Mouse (Mus musculus): Measurements from ENCODE around the gene Smurf1.

The Smurf1 gene

DNA sequence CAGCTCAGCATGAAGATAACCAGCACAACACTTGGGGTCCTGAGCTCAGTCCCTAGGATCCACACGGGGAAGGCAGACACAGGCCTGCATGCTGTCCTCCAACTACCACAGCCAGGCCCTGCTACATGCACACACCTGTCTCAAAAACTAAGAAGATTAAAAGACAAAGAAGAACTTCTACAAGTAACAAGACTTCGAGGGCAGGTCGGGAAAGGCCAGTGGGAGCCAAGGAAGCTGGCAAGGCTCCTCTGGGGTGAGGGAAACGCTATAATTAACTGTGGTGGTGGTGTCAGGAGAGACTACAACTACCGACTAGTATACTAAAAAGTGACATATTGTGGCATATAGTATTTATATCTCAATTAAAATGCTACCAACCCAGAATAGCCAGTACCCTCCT lies 49.8 kb downstream of the Smurf1 start:
- no peak for DNase-seq (ENCODE audit: low spot score in 2 of 2)

DNA sequence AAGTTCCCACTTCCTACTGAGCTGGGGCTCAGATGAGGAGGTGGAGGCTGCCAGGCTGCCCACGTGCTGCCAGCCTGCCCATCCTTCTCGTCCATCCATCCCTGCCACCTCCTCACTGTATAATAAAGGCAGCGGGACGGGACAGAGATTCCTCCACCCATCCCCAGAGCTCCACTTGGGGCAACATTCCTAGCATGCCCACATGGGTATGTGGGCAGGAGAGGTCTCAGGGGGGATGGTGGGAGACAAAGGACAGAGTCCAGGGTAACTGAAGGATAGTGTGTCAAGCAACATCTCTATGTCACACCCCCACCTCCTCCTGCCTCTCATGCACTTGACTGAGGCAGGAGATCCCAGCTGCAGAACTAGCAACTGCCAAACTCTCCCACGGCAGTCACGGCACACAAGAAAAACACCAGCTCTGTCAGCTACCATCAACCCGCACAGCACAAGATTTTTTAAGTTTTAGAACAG lies 51.2 kb downstream of the Smurf1 start:
- no peak for DNase-seq (ENCODE audit: low spot score in 2 of 2)

DNA sequence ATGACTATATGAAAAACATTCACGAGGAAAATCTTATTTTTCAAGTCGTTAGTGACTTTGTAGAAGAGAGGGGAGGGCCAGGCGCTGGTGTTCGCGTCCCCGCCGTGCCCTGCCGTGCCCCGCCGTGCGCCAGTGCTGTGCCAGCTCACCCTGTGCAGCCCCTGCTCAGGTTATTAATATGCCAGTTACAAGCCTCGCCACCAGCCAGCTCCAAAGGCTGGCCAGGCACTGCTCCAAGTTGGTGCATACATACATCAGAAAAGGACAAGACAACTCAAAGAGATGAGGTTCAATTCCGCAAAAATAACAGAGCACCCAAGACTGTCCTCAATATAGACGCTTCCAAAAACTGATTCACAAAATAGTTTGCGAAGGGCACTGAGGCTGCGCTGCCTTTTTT lies 51.7 kb downstream of the Smurf1 start:
- no peak for DNase-seq (ENCODE audit: low spot score in 2 of 2)

DNA sequence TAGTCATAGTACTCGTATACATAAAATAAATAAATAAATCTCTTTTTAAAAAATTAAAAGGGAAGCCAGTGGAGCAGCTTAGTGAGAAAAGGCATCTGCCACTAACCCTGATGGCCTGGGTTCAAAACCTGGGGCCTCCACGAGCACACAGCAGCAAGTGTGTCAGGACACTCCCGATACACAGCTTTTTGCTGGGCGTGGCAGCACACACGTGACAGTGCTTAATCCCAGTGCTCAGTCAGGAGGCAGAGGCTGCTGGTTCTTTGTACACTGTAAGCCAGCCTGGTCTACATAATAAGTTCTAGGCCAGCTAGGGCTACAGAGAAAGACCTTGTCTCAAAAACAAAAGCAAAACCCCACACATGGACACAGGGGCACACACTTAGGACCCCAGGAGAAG lies 52.3 kb downstream of the Smurf1 start:
- DNase-seq (ENCODE audit: low spot score in 2 of 2) = no peak

GRCm38 (mm10) chr5:144912519-144913310 lies 52.9 kb downstream of the Smurf1 start:
- no peak for DNase-seq (ENCODE audit: low spot score in 2 of 2)

- no peak for DNase-seq (ENCODE audit: low spot score in 2 of 2)
Measured at GRCm38 (mm10) chr5:144909521-144909920, 56.1 kb downstream of the Smurf1 start.

GRCm38 (mm10) chr5:144907591-144907990 lies 58.1 kb downstream of the Smurf1 start:
- DNase-seq (ENCODE audit: low spot score in 2 of 2) = no peak

GRCm38 (mm10) chr5:144904356-144905134 lies 61.1 kb downstream of the Smurf1 start:
- no peak for DNase-seq (ENCODE audit: low spot score in 2 of 2)

GRCm38 (mm10) chr5:144901791-144902190 lies 63.9 kb downstream of the Smurf1 start:
- no peak for DNase-seq (ENCODE audit: low spot score in 2 of 2)

DNA sequence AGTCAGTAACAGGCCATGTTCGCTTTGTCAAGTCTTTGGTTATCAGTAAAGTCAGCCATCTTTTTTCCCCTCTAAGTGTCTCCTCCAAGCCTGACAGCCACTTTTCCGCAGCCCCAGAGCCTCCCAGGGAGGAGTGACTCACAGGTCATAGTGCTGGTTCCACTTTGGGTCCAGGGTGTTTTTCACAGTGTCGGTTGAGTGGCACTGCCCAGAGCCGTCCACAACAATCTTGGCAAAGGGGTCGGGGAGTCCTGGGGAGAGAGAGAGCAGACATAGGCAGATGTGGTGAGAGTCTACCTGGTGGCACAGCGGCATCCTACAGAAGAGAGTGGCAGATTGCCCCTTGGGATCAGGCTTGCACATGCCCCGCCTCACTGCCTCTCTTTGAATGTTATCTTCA lies 64.6 kb downstream of the Smurf1 start:
- no peak for DNase-seq (ENCODE audit: low spot score in 2 of 2)

- DNase-seq (ENCODE audit: low spot score in 2 of 2) = no peak
Measured at GRCm38 (mm10) chr5:144898448-144899052, 67.1 kb downstream of the Smurf1 start.

DNA sequence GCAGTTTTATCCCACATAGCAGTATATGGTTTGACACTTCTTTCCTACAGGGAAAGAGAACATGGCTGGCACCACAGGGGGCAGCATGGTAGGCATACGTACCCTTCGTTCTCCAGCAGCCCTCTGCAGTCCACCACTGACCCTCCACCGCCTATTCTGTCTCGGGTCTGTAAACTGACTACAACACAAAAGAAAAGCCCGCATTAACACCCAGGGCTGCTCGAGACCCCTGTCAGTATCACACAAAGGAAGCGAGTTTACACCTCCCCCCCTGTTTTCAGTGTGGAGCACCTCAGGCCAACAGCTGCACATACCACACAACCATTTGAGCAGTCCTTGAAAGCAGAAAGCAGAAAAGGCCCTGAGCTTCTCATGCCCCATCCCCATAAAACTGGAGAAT lies 67.8 kb downstream of the Smurf1 start:
- no peak for DNase-seq (ENCODE audit: low spot score in 2 of 2)

DNA sequence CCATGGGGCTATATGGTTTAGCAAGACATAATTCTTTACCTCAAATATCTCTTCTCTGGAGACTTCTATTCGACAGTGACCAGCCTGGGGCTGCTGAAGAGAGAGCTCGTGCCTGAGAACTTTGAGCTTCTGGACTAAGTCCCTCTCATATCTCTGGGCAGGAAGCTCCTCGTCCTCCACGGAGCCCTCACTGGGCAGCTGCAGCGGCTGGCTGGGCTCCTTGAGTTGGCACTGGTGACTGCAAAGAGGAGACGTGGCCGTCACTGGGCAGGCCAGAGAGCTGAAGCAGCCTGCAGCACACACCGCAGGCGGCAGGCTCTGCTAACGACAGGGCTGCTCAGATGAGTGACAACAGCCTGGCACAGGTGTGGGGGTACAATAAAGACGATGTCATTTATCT lies 74.4 kb downstream of the Smurf1 start:
- DNase-seq (ENCODE audit: low spot score in 2 of 2) = no peak

DNA sequence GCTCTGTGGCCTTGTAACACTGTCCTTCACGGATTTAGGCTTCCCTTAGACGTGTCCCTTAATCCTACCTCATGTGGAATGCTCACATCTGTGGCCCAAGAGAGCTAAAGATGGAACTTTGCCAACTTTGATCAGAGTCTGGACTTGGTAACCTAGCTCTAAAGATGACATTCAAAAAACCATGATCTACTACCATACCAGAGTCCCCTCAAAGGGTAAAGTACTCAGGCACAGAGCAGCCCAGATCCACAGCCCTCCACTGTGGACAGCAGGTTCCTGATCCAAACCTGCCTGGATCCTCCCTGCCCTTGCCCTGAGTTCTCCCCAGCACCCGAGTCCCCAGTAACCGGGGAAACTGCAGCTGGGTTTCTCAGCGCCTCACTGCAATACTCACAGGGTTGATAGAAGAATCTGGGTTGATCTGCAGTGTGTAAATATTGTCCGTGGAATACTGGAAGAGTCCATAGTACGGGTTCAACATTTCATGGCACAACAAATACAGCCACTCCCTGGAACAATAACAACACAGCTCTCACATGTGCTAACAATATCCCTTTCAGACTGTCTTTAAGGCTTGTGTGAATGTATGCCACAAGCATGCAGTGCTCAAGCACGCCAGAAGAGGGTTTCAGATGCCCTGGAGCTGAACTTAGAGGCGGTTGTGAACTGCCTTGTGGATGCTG lies 79.5 kb downstream of the Smurf1 start:
- DNase-seq (ENCODE audit: low spot score in 2 of 2) = no peak

DNA sequence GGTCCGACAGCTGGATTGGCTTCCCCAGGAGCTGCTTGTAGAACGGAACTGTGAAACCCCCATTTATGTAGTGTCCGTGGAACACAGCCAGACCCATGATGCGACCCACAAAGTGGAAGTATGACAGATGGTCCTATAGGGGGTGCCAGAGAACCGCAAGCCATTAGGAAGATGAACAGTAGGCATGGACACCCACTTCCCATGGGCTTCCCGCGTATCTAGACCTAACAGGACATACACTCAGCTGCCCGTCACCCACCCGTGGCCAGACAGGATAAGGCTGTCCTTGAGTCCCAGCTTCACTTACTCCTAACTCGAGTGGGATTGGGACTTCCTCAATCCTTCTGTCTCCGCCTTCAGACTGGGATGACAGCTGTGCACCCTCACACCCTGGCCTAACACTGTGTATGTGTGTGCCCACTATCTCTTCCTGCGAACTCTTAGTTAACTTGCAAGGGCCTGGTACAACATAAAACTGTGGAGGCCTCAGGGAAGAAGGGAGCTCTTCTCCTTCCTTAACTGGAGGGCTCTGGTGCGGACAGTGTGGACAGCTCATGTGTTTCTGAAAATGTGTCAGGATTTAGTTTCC lies 80.9 kb downstream of the Smurf1 start:
- no peak for DNase-seq (ENCODE audit: low spot score in 2 of 2)

GRCm38 (mm10) chr5:144881670-144882399 lies 83.8 kb downstream of the Smurf1 start:
- no peak for DNase-seq (ENCODE audit: low spot score in 2 of 2)

DNA sequence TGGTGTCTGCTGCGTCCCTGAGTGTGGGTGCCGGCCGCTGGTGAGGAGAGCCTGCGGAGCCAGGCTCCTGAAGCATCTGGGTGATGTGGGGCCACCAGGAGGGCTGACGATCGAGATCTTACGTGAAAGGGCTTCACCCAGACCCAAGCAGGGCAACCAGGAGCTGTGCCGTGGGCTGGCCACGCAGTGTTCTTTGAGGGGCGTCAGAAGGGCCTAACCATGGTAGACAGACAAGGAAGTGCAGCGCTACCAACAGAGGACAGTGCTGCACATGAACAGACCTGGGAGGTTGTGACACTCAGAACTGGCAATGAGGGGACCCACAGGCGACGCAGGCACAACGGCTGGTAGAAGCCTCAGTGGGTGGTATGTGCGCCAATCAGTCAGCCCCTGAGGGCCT lies 88.6 kb downstream of the Smurf1 start:
- no peak for DNase-seq (ENCODE audit: low spot score in 2 of 2)

DNA sequence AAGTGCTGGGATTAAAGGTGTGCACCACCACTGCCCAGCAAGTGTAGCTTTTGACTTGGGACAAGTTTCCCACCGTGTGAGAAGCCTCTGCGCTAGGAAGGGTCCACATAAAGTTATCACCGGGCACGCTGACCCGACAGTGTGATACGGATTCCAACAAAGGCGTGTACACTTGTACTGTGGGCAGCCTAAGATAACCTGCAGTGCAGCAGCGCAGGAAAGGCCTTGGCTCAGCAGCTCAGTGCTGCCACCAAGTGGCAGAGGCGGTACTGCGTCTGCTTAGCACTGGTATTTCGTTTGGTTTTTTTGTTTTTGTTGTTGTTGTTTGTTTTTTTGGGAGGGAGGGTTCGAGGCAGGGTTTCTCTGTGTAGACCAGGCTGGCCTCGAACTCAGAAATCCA lies 89.8 kb downstream of the Smurf1 start:
- peak in 1 of 2 experiments; percentile 27 for DNase-seq (ENCODE audit: low spot score in 2 of 2)

GRCm38 (mm10) chr5:144875227-144875626 lies 90.4 kb downstream of the Smurf1 start:
- no peak for DNase-seq (ENCODE audit: low spot score in 2 of 2)

- DNase-seq (ENCODE audit: low spot score in 2 of 2) = no peak
Measured at GRCm38 (mm10) chr5:144872867-144873266, 92.8 kb downstream of the Smurf1 start.

GRCm38 (mm10) chr5:144872326-144872725 lies 93.3 kb downstream of the Smurf1 start:
- DNase-seq (ENCODE audit: low spot score in 2 of 2) = no peak

All from spleen, postnatal 36 days (tissue).